Mouse (Mus musculus) olfactory bulb, adult 2 months (tissue): ENCODE measurements around the gene Rev1.

Experiments
- CTCF ChIP-seq: fragments of 200-500 bp; IDR thresholded peaks from 2 replicates; pipeline ENCODE4 v1.5.1; 2012; ENCODE audit warnings: low read depth, mild to moderate bottlenecking, low read length, moderate library complexity; ENCODE audit not compliant: insufficient read depth
- POLR2A ChIP-seq: fragments of 200-500 bp; IDR thresholded peaks from 2 replicates; pipeline ENCODE4 v1.6.1; 2012; ENCODE audit warnings: mild to moderate bottlenecking, low read depth, low read length, moderate library complexity; ENCODE audit not compliant: insufficient read depth

DNA sequence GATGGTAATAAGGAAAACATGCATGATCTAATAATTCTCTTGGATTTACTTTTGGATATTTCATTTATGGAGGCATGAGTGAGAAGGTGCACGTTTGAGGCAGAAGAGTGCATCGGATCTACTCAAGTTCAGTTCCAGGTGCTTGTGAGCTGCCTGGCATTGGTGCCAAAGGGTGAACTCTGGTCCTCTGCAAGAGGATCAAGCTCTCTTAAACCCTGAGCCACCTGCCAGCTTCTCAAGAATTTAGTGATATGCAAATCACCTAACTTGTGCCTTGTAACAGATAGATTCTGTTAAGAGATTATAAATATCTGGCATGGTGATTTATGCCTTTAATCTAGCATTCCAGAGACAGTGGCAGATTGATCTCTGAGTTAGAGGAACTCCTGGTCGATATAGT is 126.6 kb downstream of the Rev1 start:
- TF ChIP-seq CTCF, result no peak
- no peak for TF ChIP-seq POLR2A
